Mouse (Mus musculus) stomach, embryonic 14.5 days (tissue): ENCODE data around the gene Idh3b. TPM values are rescaled to one million over a fixed set of nuclear protein-coding genes. Genes with fewer than 3 reads are reported as not detected.

Experiments
- ATAC-seq: fragments of 200-750 bp; cut with Nextera tagmentation; 2 replicates; pipeline ENCODE4 v1.8.0; 2017; ENCODE audit warnings: low read depth, moderate TSS enrichment; ENCODE audit not compliant: insufficient number of reproducible peaks, insufficient read depth, low FRiP score
- H3K27ac ChIP-seq: fragments of 300-500 bp; sonication (generic); 2 replicates; pipeline ENCODE4 v1.5.1; 2014; ENCODE audit warnings: mild to moderate bottlenecking, low read length, moderate library complexity, mixed read lengths
- H3K27me3 ChIP-seq: fragments of 300-500 bp; sonication (generic); 2 replicates; pipeline ENCODE4 v1.6.1; 2014; ENCODE audit warnings: low read length, control low read depth, mixed read lengths; ENCODE audit not compliant: control insufficient read depth, insufficient read depth
- H3K36me3 ChIP-seq: fragments of 300-500 bp; sonication (generic); 2 replicates; pipeline ENCODE4 v1.6.1; 2014; ENCODE audit warnings: mild to moderate bottlenecking, control low read depth, low read length, moderate library complexity, mixed read lengths; ENCODE audit not compliant: control insufficient read depth, insufficient read depth
- H3K4me1 ChIP-seq: fragments of 300-500 bp; sonication (generic); 2 replicates; pipeline ENCODE4 v1.6.1; 2014; ENCODE audit warnings: low read length, control low read depth, mixed read lengths; ENCODE audit not compliant: control insufficient read depth, insufficient read depth
- H3K4me2 ChIP-seq: fragments of 300-500 bp; sonication (generic); replicated peaks from 2 replicates; pipeline ENCODE4 v1.6.1; 2014; ENCODE audit warnings: low read depth, low read length, control low read depth
- H3K4me3 ChIP-seq: fragments of 300-500 bp; sonication (generic); 2 replicates; pipeline ENCODE4 v1.5.1; 2014; ENCODE audit warnings: low read depth, low read length, control low read depth
- H3K9ac ChIP-seq: fragments of 300-500 bp; sonication (generic); replicated peaks from 2 replicates; pipeline ENCODE4 v1.6.1; 2014; ENCODE audit warnings: low read depth, mild to moderate bottlenecking, control low read depth, low read length, moderate library complexity, mixed read lengths
- H3K9me3 ChIP-seq: fragments of 300-500 bp; sonication (generic); 2 replicates; pipeline ENCODE4 v1.6.1; 2016; ENCODE audit warnings: low read depth, low read length, control low read depth; ENCODE audit not compliant: control insufficient read depth
- WGBS: fragments of 180-500 bp; shearing (Covaris S2); extraction: QIAGEN DNeasy Blood & Tissue Kit; methylation state at CpG from one replicate; pipeline ENCODE4 v1.1.7; 2014; 5-methylcytosine and 5-hydroxymethylcytosine counted together
- polyA plus RNA-seq: library from polyadenylated mRNA; unstranded; fragments of >200 nt; fragmentation: Nextera tagmentation; extraction: Ambion mirVana; gene quantifications from 2 replicates; pipeline ENCODE4 v1.2.1, GENCODE M21; 2014

The Idh3b gene
- polyA plus RNA-seq, 1 experiment from 2014 or later, result 165 TPM

GRCm38 (mm10) chr2:130294218-130294935 lies 10.0 kb upstream of the Idh3b start:
- peak overlapping the region; percentile 69 for H3K4me2 ChIP-seq
- peak overlapping the region; percentile 70 for H3K4me3 ChIP-seq
- H3K9me3 ChIP-seq, result no peaks in the 10 kb centered on the region
- peaks cover 8% of the 10 kb centered on the region; the same call in 1 of the 2 replicates for H3K4me1 ChIP-seq
- WGBS, result 7% methylated on average over 20 of the region's 20 CpGs
- peak overlapping the region; percentile 15; the same call in 1 of the 2 replicates for H3K27ac ChIP-seq
- H3K36me3 ChIP-seq, result no peaks in the 10 kb centered on the region
- H3K9ac ChIP-seq, result peak overlapping the region; percentile 76
- no peaks in the 10 kb centered on the region for H3K27me3 ChIP-seq
- ATAC-seq, result no peak

- Histone ChIP-seq H3K9ac (no peak overlapping the region), H3K4me1 (peaks cover 8% of the 10 kb centered on the region; the same call in 1 of the 2 replicates), H3K9me3 (no peaks in the 10 kb centered on the region), H3K36me3 (no peaks in the 10 kb centered on the region), H3K4me2 (no peak overlapping the region), H3K27me3 (no peaks in the 10 kb centered on the region), H3K4me3 (no peak overlapping the region), H3K27ac (no peak overlapping the region)
- no peak; the same call in 1 of the 2 replicates for ATAC-seq
- 5% methylated on average over 4 of the region's 4 CpGs for WGBS
Observed at GRCm38 (mm10) chr2:130293486-130293885, 9.1 kb upstream of the Idh3b start.

DNA sequence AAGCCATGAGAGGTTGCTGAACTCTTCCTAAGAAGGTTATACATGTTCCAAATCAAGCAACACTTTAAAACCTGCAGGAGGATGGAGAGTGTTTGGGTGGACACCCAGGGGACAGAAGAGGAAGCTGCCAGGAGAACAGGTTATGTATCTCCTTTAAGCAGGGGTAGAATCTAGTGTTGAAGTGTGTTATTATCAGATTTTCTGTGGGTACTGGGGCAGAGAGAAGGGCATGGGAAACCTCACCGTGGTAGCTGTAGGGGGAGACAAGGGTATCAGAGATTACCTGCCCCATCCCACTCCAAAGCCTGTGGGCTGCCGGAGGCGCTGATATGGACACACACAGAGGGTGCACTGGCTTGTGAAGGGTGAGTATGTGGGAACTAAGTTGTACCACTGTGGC lies 8.7 kb upstream of the Idh3b start:
- Histone ChIP-seq H3K4me3 (no peak overlapping the region), H3K4me1 (peaks cover 8% of the 10 kb centered on the region; the same call in 1 of the 2 replicates), H3K9ac (no peak overlapping the region), H3K9me3 (no peaks in the 10 kb centered on the region), H3K36me3 (no peaks in the 10 kb centered on the region), H3K27ac (no peak overlapping the region), H3K4me2 (no peak overlapping the region), H3K27me3 (no peaks in the 10 kb centered on the region)
- WGBS, result 59% methylated on average over 3 of the region's 3 CpGs
- ATAC-seq, result no peak

- no peaks in the 10 kb centered on the region for H3K36me3 ChIP-seq
- H3K4me2 ChIP-seq, result 0 out of 2 replicates have a peak overlapping the region, but pooled peaks have one; percentile 6
- WGBS, result 7% methylated on average over 8 of the region's 8 CpGs
- no peaks in the 10 kb centered on the region for H3K27me3 ChIP-seq
- H3K4me3 ChIP-seq, result no peak overlapping the region
- ATAC-seq, result peak; percentile 23; the same call in 1 of the 2 replicates
- H3K9me3 ChIP-seq, result no peaks in the 10 kb centered on the region
- H3K4me1 ChIP-seq, result peaks cover 6% of the 10 kb centered on the region; the same call in 1 of the 2 replicates
- no peak overlapping the region for H3K27ac ChIP-seq
- H3K9ac ChIP-seq, result no peak overlapping the region
Observed at GRCm38 (mm10) chr2:130291434-130291833, 7.1 kb upstream of the Idh3b start.

DNA sequence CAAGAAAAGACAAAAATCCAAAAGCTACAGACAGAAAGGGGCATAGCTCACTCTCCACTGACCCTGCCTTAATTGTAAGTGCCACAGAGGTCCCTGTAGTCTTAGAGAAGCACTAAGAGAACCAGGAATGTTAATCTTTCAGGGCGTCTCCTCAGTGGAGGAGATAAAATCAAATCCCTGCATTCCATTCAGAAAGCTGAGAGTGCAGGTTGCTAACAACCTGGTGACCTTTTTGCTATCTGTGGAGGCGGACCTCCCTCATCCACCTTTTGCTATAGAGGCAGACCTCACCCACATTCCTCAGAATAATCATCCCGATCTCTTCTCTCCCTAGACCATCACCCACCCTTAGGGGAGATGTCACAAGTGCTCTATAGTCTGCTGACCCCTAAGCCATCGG lies 4.7 kb upstream of the Idh3b start:
- H3K9me3 ChIP-seq, result no peaks in the 10 kb centered on the region
- H3K27ac ChIP-seq, result no peak overlapping the region
- H3K4me1 ChIP-seq, result 0 out of 2 replicates have a peak, but pooled peaks cover 3% of the 10 kb centered on the region
- H3K36me3 ChIP-seq, result no peaks in the 10 kb centered on the region
- H3K9ac ChIP-seq, result no peak overlapping the region
- H3K27me3 ChIP-seq, result no peaks in the 10 kb centered on the region
- H3K4me2 ChIP-seq, result no peak overlapping the region
- no peak overlapping the region for H3K4me3 ChIP-seq
- no peak for ATAC-seq
- 43% methylated on average over 4 of the region's 4 CpGs for WGBS

DNA sequence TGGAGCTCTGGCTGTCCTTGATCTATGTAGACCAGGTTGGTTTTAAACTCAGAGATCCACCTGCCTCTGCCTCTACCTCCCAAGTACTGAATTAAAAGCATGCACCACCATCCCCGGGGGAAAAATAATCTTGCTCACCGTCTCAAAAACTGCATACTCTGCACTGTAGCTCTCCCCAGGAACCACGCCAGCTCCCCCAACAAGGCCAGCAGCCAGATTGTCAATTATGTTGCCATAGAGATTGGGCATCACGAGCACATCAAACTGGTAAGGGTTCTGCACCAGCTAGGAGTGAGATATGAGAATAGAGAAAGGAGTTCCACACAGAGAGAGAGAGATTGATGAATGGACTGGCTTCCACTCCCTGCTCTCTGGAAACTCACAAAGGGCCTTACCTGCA lies 3.5 kb downstream of the Idh3b start:
- ATAC-seq, result no peak
- H3K9ac ChIP-seq, result no peak overlapping the region
- WGBS, result 81% methylated on average over 4 of the region's 4 CpGs
- no peak overlapping the region for H3K4me3 ChIP-seq
- H3K27ac ChIP-seq, result no peak overlapping the region
- peaks cover 9% of the 10 kb centered on the region; the same call in 1 of the 2 replicates for H3K4me1 ChIP-seq
- no peaks in the 10 kb centered on the region for H3K27me3 ChIP-seq
- no peaks in the 10 kb centered on the region for H3K9me3 ChIP-seq
- peaks cover 54% of the 10 kb centered on the region for H3K36me3 ChIP-seq
- H3K4me2 ChIP-seq, result no peak overlapping the region

GRCm38 (mm10) chr2:130280224-130280623 lies 4.1 kb downstream of the Idh3b start:
- peaks cover 9% of the 10 kb centered on the region; the same call in 1 of the 2 replicates for H3K4me1 ChIP-seq
- H3K27ac ChIP-seq, result no peak overlapping the region
- 61% methylated on average over 7 of the region's 7 CpGs for WGBS

DNA sequence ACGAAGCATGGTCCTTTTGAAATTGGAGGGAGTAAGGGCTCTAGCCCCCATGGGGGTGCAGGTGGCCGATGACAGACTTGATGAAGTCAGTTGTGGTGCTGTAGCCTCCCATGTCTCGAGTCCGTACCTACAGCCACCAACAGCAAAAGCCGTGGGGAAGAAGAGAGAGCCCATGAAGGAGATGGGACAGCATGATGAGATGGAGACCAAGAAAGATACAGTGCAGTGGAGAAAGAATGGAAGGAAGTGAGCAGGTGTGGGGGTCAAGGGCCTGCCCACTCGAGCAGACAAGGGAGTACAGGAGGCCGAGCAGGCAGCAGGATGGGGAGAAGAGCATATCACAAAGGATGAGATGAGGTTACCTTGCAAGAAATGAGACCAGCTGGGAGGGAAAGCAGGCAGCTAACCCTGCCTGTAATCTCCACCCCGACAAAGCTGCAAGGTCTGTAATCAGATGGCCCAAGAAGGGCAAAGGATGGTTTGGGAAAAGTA lies 4.7 kb downstream of the Idh3b start:
- Histone ChIP-seq H3K27me3 (no peaks in the 10 kb centered on the region), H3K9me3 (no peaks in the 10 kb centered on the region), H3K9ac (no peak overlapping the region), H3K27ac (no peak overlapping the region), H3K4me1 (peaks cover 7% of the 10 kb centered on the region; the same call in 1 of the 2 replicates), H3K4me2 (no peak overlapping the region), H3K4me3 (no peak overlapping the region), H3K36me3 (peaks cover 59% of the 10 kb centered on the region)
- 47% methylated on average over 8 of the region's 8 CpGs for WGBS
- ATAC-seq, result no peak

More at GRCm38 (mm10) chr2:130280224-130280623, 4.1 kb downstream of the Idh3b start:
- Histone ChIP-seq H3K9me3 (no peaks in the 10 kb centered on the region), H3K9ac (no peak overlapping the region), H3K4me3 (no peak overlapping the region), H3K27me3 (no peaks in the 10 kb centered on the region), H3K36me3 (peaks cover 59% of the 10 kb centered on the region), H3K4me2 (no peak overlapping the region)
- ATAC-seq, result no peak
